Mouse (Mus musculus) heart, adult 2 months (tissue): ENCODE results near the gene Pqlc2.

Experiments
- CTCF ChIP-seq: fragments of 200-600 bp; IDR thresholded peaks from 2 replicates; pipeline ENCODE4 v1.8.1; 2022; ENCODE audit warnings: antibody characterized with exemption, mild to moderate bottlenecking, moderate library complexity
- EP300 ChIP-seq: fragments of 200-500 bp; IDR thresholded peaks from 2 replicates; pipeline ENCODE4 v1.6.1; 2011; ENCODE audit warnings: low read depth, low read length, control low read depth; ENCODE audit not compliant: insufficient read depth
- POLR2A ChIP-seq: fragments of 200-500 bp; IDR thresholded peaks from 2 replicates; pipeline ENCODE4 v1.6.1; 2011; ENCODE audit warnings: mild to moderate bottlenecking, low read depth, low read length, control low read depth; ENCODE audit not compliant: insufficient read depth

DNA sequence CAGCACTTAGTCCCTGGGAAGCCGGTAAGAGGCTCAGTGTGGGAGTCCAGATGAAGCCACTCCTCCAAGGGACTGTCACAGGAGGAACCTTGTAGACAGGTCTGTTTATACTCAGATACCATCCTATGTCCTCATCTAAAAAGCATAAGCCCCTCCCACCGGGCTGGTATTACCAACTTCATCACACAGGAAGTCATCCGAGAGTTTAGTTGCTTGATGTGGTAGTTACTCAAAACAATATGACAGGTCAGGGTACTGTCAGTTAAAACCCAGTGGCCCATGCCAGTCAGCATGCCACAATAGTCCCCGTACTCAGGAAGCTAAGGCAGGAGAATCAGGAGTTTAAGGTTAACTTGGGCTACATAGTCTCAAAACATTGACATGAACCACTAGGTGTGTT is 9.2 kb upstream of the Pqlc2 start:
- TF ChIP-seq CTCF (no peak), POLR2A (no peak), EP300 (no peak)
